Mouse (Mus musculus): ENCODE measurements at regions not wholly inside any gene's neighbourhood (a gene's known extent, or its start where the extent isn't known, plus 50 kb on each side); places are given as distances from the start of the nearest gene placed in this dataset.

GRCm38 (mm10) chr16:92955508-92955907 lies 129.6 kb upstream of the Runx1 start:
- no peak for TF ChIP-seq CTCF (IDR thresholded peaks at IDR 0.05; ENCODE audit: borderline replicate concordance, extremely low read depth, insufficient read depth, insufficient read length)
- TF ChIP-seq POLR2A (IDR thresholded peaks at IDR 0.05; ENCODE audit: borderline replicate concordance, extremely low read depth, insufficient read depth, insufficient read length, poor library complexity, severe bottlenecking): no peak

All from brain, embryonic 14.5 days (tissue).